Mouse (Mus musculus): ENCODE measurements around the gene D17H6S53E.

- peak; percentile 58 for TF ChIP-seq CTCF (IDR thresholded peaks at IDR 0.05)
- TF ChIP-seq EP300 (IDR thresholded peaks at IDR 0.05), result no peak
Measured at GRCm38 (mm10) chr17:35088151-35088550, 38.0 kb upstream of the D17H6S53E start.
